Mouse (Mus musculus) brain, embryonic 14.5 days (tissue): ENCODE measurements around the gene Nckap5.

Experiments used
- CTCF ChIP-seq: fragments of 200-500 bp; IDR thresholded peaks from 2 replicates; pipeline ENCODE4 v1.5.1; 2012; ENCODE audit warnings: inconsistent platforms, mild to moderate bottlenecking, moderate library complexity, borderline replicate concordance; ENCODE audit not compliant: insufficient read depth, insufficient read length; ENCODE audit errors: extremely low read depth
- POLR2A ChIP-seq: fragments of 200-500 bp; IDR thresholded peaks from 2 replicates; pipeline ENCODE4 v1.6.1; 2012; ENCODE audit warnings: mild to moderate bottlenecking, inconsistent platforms, borderline replicate concordance; ENCODE audit not compliant: poor library complexity, insufficient read depth, insufficient read length, severe bottlenecking; ENCODE audit errors: extremely low read depth

DNA sequence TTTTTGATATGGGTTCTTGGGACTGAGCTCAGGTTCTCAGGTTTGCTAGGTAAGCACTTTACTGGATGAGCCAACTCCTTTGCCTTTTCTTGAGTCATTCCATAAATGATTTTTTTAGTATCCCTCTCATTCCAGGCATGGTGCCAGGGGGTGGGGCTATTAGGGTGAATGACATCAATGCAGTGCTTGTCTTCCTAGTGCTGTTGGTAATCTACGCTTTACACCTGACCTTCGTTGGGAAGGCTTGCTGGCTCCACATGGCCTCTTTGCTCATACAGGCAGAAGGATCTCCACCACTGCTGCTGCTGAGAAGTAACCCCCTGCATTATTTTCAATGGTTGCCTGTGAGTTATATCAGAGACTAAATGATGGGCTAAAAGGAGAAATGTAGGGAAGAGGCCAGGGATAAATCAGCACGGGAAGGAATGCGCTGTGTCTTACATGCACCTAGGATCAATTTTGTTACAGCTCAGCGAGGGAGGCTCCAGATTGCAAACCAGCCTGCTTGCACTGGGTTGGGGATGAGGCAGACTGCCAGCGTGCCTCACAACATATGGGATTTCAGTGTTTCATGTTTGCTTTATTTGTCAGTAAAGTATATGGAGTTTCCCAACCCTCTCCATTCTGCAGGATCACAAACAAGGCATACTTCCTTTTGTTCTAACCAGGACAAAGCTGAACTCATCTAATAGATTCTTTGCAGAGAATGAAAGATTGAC, 676.9 kb downstream of the Nckap5 start:
- TF ChIP-seq CTCF (no peak), POLR2A (no peak)
